Mouse (Mus musculus) 3134 (cell line): ENCODE measurements at regions not wholly inside any gene's neighbourhood (a gene's known extent, or its start where the extent isn't known, plus 50 kb on each side); places are given as distances from the start of the nearest gene placed in this dataset.
A peak's percentile ranks its signal among the peaks of the same experiment; 100 is the strongest.

Source experiments
- DNase-seq: peaks from one replicate; pipeline ENCODE4 v3.0.0-alpha.2; 2011; ENCODE audit warnings: low spot score; ENCODE audit not compliant: insufficient read length; ENCODE audit errors: extremely low read depth

GRCm38 (mm10) chr13:60237091-60237490 is 59.9 kb upstream of the Gas1 start:
- DNase-seq, result no peak

DNA sequence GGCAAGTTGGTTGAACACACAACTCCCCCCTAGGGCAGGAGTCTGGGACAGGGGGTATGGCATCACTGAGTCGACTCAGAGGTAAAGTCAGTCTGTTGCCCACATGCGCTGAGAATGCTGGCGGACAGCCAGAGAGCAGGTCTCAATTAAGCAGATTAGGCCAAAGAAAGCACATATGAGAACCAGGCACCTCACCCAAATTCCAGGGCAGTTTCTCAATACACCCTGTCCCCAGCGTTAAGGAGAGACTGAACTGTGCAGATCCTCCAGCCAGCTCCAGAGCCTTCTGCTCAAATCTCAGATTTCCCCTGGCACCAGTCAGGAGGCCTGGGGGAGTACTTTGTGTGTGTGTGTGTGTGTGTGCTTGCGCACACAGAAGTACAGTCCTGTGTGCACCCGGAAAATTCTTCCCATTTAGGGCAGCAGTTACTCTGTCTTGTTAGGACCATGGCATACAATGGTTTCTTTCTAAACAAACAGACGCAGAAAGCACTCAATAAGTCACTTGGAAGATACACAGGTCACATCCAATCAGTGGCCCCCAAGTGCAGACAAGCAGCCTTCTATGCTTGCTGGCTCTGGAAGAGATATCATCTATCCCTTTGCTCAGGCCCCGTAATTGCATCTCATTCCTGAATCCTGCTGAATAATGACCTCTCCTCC is 65.4 kb upstream of the Gas1 start:
- peak; percentile 46 for DNase-seq

DNA sequence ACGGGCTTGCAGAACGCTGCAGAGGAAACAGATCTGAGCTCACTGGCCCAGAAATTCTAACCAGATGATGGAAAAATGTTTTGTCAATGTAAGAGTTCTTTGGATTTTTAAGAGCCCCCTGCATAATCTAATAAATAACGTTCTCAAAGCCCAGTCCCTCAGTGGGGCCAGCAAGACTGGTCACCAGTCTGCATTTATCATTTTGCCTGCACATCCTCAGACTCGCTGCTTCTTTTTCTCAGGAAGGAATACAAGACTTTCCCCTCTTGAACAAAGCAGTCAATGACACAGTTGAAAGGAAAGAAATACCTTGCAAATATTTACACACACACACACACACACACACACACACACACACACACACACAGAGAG is 65.9 kb upstream of the Gas1 start:
- DNase-seq, result no peak

DNA sequence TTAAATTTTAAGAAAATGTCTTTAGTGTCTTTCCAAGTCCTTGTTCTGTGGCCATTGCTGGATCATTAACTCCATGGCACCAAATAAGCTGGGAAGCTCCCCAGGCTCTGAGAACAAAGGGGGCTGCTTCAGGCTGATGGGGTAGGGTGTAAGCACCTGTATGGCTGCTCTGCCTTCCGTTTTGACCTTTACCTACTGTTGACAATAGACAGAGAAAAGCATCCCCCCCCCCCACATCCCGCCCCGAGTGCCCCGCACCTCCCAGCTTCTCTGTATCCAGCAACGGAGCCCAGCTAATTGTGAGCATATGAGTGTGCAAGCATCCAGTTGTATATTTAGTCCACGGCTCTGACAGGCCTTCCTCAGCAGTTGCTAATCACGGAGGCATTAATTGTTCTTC is 78.0 kb upstream of the Gas1 start:
- DNase-seq, result no peak

GRCm38 (mm10) chr13:60255715-60256114 is 78.5 kb upstream of the Gas1 start:
- no peak for DNase-seq

DNA sequence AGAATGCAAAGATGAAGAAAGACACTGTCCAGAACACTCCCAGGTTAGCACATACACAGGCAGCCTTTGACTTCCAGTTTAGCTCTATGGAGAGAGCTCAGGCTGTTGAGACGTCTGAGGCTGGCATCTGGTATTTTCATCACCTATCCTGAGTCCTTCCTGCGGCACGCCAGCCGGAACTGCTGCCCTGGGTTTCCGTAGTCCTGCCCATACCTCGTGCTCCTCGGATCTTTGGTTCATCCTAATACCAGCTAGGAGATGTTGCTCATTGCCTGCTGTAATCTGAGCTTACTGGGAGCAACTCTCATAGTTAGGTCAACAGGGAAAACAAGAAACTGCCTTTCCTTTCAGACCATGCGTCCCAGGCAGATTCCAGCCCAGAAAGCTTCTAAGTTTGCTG is 79.8 kb upstream of the Gas1 start:
- no peak for DNase-seq

DNA sequence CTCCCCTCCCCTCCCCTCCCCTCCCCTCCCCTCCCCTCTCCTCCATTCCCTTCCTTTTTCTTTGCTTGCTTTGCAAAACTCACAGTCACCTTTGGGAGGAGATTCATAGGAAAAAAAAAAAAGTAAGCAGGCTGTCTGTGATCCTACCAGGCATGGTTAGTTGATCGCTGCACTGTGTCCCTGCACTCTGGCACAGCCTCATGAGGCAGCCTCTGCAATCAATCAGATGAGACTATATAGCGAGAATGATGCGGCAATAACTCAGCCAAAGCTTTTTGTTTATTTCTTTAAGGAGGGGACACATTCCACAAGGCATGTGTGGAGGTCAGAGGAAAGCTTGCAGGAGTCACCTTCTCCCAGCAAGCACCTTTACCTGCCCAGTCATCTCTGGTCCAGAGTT is 80.7 kb upstream of the Gas1 start:
- no peak for DNase-seq

DNA sequence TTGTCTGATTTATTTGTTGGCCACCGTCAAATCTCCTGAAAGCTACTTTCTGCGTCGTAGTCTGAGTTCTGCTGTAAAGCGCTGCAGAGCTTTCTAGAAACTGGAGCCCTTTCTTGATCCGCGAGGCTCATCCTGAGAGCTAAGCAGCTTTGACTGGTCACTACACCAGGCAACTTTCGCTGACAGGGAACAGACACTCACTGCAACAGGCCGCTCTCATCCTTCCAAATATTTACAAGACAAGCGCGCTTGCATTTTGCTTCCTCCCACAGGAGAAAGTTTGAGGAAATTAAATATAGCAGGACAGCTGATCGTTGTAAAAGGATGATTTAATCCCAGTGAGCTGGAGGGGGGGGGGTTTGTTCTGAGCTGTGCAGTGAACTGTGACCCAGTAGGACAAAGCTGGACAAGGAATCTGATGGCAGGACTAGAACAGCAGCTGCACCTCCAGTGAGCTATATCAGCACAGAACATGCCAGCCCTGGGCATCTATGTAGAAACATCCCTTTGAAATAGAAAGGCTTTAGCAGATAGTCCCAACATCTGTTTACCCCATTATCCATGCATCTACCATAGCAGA is 85.4 kb upstream of the Gas1 start:
- no peak for DNase-seq

GRCm38 (mm10) chr13:60264504-60264903 is 87.3 kb upstream of the Gas1 start:
- DNase-seq, result no peak

DNA sequence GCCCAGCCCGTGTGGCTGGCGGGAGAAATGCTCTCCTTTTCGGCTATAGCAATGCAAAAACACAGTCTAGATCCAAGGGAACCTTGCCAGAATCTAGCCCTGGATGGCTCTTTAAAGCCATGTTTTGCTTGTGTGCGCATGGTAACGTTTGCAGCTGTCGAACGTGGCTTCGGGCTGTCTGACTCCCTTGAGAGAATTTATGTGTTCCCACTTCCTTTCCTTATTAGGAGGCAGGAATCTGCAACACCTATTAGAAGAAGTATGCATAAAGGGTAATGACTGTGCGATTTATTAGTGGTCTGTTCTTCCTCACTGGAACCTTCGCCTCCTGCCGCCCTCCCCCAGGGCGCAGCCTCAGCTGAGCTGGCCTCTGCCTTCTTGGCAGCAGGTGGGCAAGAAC is 90.4 kb upstream of the Gas1 start:
- no peak for DNase-seq

DNA sequence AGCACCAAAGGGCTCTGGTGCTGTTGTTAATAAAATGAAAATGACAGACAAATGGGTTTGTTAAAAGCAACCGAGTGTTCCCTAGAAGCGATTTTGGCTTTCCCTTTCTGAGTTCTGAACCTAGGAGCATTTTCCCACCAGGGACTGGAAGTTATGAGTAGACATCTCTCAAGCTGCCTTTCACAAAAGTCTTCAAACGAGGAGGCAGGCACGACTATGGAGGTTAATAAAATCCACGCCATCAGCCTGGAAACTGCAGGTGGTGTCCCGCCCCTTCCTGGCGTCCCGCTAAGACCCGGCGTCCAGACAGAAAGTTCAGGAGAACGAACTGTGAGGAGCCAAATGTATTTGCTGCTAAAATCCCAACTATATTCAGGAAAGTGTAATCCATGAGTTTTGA is 91.1 kb upstream of the Gas1 start:
- DNase-seq, result no peak

DNA sequence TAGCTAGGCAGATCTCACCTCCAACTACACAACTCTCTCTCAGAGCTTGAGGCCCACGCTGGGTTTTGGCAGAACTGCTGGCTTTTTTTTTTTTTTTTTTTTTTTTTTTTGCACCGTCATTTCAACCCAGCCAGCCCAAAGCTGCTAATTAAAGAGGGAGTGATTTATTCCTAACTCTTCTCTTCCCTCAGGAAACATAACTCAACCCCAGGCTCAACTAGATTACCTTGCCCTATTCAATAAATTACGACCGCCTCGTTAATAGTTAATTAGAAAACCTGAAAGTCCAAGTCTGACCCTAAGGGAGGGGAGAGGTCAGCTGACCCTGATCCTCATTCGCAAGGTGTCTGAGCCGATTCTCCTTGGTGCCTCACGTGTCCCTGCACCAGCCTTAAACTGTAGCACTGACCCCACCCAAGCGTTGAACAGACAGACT is 92.3 kb upstream of the Gas1 start:
- no peak for DNase-seq

- no peak for DNase-seq
These were observed 93.4 kb upstream of the Gas1 start for GRCm38 (mm10) chr13:60270526-60270925.

GRCm38 (mm10) chr13:60273331-60273730 is 96.2 kb upstream of the Gas1 start:
- DNase-seq, result no peak

GRCm38 (mm10) chr13:60282543-60283251 is 105.5 kb upstream of the Gas1 start:
- DNase-seq, result peak; percentile 23

DNA sequence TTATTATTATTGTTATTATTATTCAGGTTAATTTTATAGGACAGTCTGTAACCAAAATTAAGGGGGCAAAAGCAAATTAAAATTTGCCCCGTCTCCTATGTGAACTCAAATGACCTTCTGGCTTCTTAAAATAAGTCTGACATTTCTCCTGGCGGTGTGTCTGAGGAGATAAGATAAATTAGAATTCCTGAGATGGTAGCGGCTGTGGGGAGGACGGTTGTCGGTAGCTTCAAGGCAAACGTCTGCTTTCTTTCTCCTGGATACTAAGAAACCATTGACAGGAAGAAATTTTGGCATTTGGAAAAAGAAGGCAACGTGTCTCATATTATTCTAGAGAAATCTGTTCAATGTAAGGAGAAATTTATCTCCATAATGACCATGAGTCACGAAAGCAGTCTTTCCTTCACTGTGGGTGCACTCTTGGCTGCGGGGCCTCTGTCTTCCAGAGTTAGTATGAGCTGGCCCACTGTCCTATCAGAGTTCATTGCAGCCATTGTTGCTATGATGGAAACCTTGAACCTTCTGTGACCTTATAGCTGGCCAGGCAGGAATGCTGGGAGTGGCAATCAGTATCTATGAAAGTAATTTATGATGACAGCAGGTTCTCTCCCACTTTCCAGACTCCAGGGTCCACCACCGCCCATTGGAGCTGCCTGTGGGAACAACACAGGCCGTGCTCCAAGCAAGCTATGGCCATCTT is 109.5 kb upstream of the Gas1 start:
- DNase-seq, result no peak

- DNase-seq, result no peak
These were observed 112.5 kb upstream of the Gas1 start for GRCm38 (mm10) chr13:60289650-60290049.

DNA sequence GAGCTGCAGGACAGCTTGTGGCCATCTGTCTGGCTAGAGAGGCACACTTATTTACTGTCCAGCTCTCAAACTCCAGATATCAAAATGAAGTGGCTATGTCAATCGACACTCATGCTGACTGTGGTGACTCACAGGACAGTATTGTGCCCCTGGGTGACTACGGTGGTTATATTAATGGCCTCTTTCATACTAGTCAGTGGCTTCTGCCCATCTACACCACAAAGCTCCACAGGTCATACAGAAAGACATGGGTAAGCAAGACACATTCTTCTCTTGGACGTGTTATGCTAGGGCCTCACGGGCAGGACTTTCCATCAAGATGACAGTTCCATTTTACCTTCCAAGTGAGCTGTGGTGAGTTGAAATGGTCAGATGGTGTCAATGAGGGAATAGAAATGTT is 113.7 kb upstream of the Gas1 start:
- DNase-seq, result peak; percentile 26

DNA sequence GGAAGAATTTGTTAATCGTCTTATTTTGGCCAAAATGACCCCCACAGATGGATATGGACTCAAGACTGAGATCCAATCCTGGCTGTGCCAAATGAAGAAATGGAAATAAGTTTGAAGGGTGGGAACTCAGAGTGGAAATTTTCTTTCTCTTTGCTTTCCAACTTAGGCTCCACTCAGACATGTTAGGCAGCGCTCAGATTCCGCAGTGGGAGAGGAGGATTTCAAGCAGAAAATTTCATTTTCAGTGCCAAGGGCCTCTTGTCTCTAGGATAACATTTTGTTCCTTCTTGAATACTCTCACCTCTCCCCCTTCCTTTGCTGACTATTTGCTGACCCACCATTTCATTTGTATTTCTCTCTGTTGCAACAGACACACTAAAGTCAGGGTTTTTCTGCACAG is 114.2 kb upstream of the Gas1 start:
- DNase-seq, result no peak

DNA sequence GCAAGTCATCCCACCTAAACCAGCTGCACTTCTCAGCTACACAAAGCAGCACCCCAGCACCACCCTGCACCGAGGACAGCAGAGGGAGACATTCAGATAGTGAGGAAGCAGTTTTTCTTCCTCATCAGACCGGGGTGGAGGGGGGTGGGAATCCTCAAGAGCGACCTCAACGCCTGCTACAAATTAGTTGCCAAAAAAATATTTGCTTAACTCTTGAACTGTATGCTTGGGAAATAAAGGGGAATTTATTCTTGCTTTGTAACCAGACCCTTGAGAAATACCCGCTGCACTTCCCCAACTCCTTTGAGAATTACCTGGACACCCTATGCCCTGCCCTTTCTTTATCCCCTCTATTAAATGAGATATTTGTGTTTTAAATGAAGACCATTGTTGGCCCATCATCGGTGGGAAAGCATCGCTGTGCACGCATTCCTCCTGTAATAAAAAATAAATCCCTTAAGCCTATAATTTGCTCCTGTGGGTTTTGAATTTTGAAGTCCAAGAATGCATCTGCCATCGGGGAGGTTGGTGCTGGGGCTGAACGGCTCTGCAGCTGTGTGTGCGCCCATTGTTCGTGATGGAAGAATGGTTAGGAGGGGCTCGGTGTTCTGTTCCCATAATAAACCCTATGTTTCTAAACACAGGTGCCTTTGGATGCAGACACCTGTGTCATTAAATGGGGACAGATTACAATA is 119.2 kb upstream of the Gas1 start:
- DNase-seq, result no peak

- no peak for DNase-seq
These were observed 119.7 kb upstream of the Gas1 start for GRCm38 (mm10) chr13:60296896-60297275.
